Mouse (Mus musculus): ENCODE results near the gene Ifitm5. TPM values are rescaled to one million over a fixed set of nuclear protein-coding genes. Genes with fewer than 3 reads are reported as not detected.

Gene Ifitm5
- total and polyA plus RNA-seq, 3 experiments = 0.31 to 1.1 TPM; not detected in 1

GRCm38 (mm10) chr7:140908634-140909107, 41.4 kb downstream of the Ifitm5 start:
- TF ChIP-seq POLR2AphosphoS2 (IDR thresholded peaks at IDR 0.05; ENCODE audit: low read length) = no peak
- TF ChIP-seq POLR2A (IDR thresholded peaks at IDR 0.05; ENCODE audit: control insufficient read depth in 1 of 2, insufficient read depth in 1 of 2, low read depth in 1 of 2, low read length in 2 of 2, poor library complexity in 1 of 2) = no peak
- no peak for TF ChIP-seq TAL1 (IDR thresholded peaks at IDR 0.05; ENCODE audit: low read length)
- TF ChIP-seq JUND (IDR thresholded peaks at IDR 0.05; ENCODE audit: low read depth, low read length) = no peak
- TF ChIP-seq BHLHE40 (IDR thresholded peaks at IDR 0.05; ENCODE audit: borderline replicate concordance, low read depth, low read length) = no peak
- no peak for TF ChIP-seq HCFC1 (IDR thresholded peaks at IDR 0.05; ENCODE audit: low read depth, low read length)
- TF ChIP-seq USF2 (IDR thresholded peaks at IDR 0.05; ENCODE audit: borderline replicate concordance in 1 of 2, insufficient read depth in 1 of 2, low read depth in 1 of 2, low read length in 2 of 2) = no peak
- TF ChIP-seq ETS1 (IDR thresholded peaks at IDR 0.05; ENCODE audit: low read depth, low read length) = no peak
- no peak for TF ChIP-seq GABPA (IDR thresholded peaks at IDR 0.05; ENCODE audit: low read depth, low read length)
- no peak for TF ChIP-seq EP300 (IDR thresholded peaks at IDR 0.05; ENCODE audit: low read depth in 1 of 2, low read length in 2 of 2)
- no peak for TF ChIP-seq MXI1 (IDR thresholded peaks at IDR 0.05; ENCODE audit: low read depth, low read length)
- no peak for TF ChIP-seq ZKSCAN1 (IDR thresholded peaks at IDR 0.05; ENCODE audit: low read depth, low read length)
- TF ChIP-seq MAFK (IDR thresholded peaks at IDR 0.05; ENCODE audit: borderline replicate concordance, low read depth, low read length) = no peak
- no peak for TF ChIP-seq TCF12 (IDR thresholded peaks at IDR 0.05; ENCODE audit: low read depth, low read length)
- peak; percentile 98 for TF ChIP-seq SMC3 (IDR thresholded peaks at IDR 0.05; ENCODE audit: low read depth, low read length)
- no peak for TF ChIP-seq MYC (IDR thresholded peaks at IDR 0.05; ENCODE audit: low read depth, low read length)
- no peak for TF ChIP-seq CHD1 (IDR thresholded peaks at IDR 0.05; ENCODE audit: low read depth, low read length)
- TF ChIP-seq ZMIZ1 (IDR thresholded peaks at IDR 0.05; ENCODE audit: low read depth, low read length) = no peak
- peak; percentile 80 for TF ChIP-seq RAD21 (IDR thresholded peaks at IDR 0.05; ENCODE audit: low read depth, low read length)
- no peak for TF ChIP-seq NRF1 (IDR thresholded peaks at IDR 0.05; ENCODE audit: insufficient read depth, low read depth, low read length, poor library complexity, severe bottlenecking)
- TF ChIP-seq CTCF (IDR thresholded peaks at IDR 0.05 in 2 of 3, conservative IDR thresholded peaks at IDR 0.05 in 1 of 3; ENCODE audit: control insufficient read depth in 1 of 3, insufficient read depth in 1 of 3, low read depth in 2 of 3, low read length in 3 of 3, poor library complexity in 1 of 3, severe bottlenecking in 1 of 3) = peak; percentile 72 to 90 (median 86)
- TF ChIP-seq ZC3H11A (IDR thresholded peaks at IDR 0.05; ENCODE audit: low read depth, low read length) = peak; percentile 85
- TF ChIP-seq MAX (IDR thresholded peaks at IDR 0.05; ENCODE audit: low read length) = no peak
- H3K27ac ChIP-seq (ENCODE audit: control insufficient read depth, low read depth, low read length) = no peak overlapping the region
- no peaks in the 10 kb centered on the region for H3K4me1 ChIP-seq (ENCODE audit: control insufficient read depth in 1 of 2, insufficient read depth in 2 of 2, low read length in 2 of 2)
- H3K9me3 ChIP-seq (replicated peaks; ENCODE audit: insufficient read depth, low read length) = no peaks in the 10 kb centered on the region
- H3K4me3 ChIP-seq (ENCODE audit: control insufficient read depth in 1 of 2, insufficient read depth in 1 of 2, low read depth in 2 of 2, low read length in 2 of 2) = no peak overlapping the region
- no peak overlapping the region for H3K9ac ChIP-seq (ENCODE audit: control insufficient read depth, low read depth, low read length, poor library complexity, severe bottlenecking)
- no peaks in the 10 kb centered on the region for H3K36me3 ChIP-seq (ENCODE audit: control insufficient read depth in 1 of 2, insufficient read depth in 2 of 2, low read length in 2 of 2)
- peak; percentile 69 for DNase-seq (ENCODE audit: low read depth, low spot score)
- H3K79me2 ChIP-seq (ENCODE audit: control insufficient read depth, insufficient read depth, low read length, poor library complexity) = no peaks in the 10 kb centered on the region
- peaks cover 0 to 3% of the 10 kb centered on the region in 2 experiments; a peak in 1 of 4 replicates for H3K27me3 ChIP-seq (ENCODE audit: control insufficient read depth in 1 of 2, insufficient read depth in 2 of 2, low read length in 2 of 2)
